Mouse (Mus musculus) thymus, adult 2 months (tissue): ENCODE results near the gene 2900026A02Rik. TPM values are rescaled to one million over a fixed set of nuclear protein-coding genes. Genes with fewer than 3 reads are reported as not detected.

ENCODE experiments used
- DNase-seq: peaks from one replicate; pipeline ENCODE4 v3.0.0; 2021
- H3K27ac ChIP-seq: fragments of 200-500 bp; 2 replicates; pipeline ENCODE4 v1.5.1; 2012; ENCODE audit warnings: low read length, control low read depth; ENCODE audit not compliant: control insufficient read depth, insufficient read depth
- H3K27me3 ChIP-seq: fragments of 200-500 bp; 2 replicates; pipeline ENCODE4 v1.6.1; 2012; ENCODE audit warnings: mild to moderate bottlenecking, low read length, moderate library complexity, mixed read lengths; ENCODE audit not compliant: control insufficient read depth, insufficient read depth
- H3K36me3 ChIP-seq: fragments of 200-500 bp; 2 replicates; pipeline ENCODE4 v1.6.1; 2012; ENCODE audit warnings: mild to moderate bottlenecking, low read length, moderate library complexity; ENCODE audit not compliant: control insufficient read depth, insufficient read depth
- H3K4me1 ChIP-seq: fragments of 200-500 bp; replicated peaks from 2 replicates; pipeline ENCODE4 v1.6.1; 2012; ENCODE audit warnings: low read length; ENCODE audit not compliant: control insufficient read depth, insufficient read depth
- H3K4me3 ChIP-seq: fragments of 200-500 bp; 2 replicates; pipeline ENCODE4 v1.5.1; 2012; ENCODE audit warnings: mild to moderate bottlenecking, low read length, control low read depth, moderate library complexity; ENCODE audit not compliant: control insufficient read depth, insufficient read depth
- CTCF ChIP-seq: fragments of 200-500 bp; IDR thresholded peaks from 2 replicates; pipeline ENCODE4 v1.5.1; 2012; ENCODE audit warnings: mild to moderate bottlenecking, control low read depth, low read length, moderate library complexity, borderline replicate concordance; ENCODE audit not compliant: control insufficient read depth, poor library complexity, insufficient read depth; ENCODE audit errors: extremely low read depth
- POLR2A ChIP-seq: fragments of 200-500 bp; IDR thresholded peaks from 2 replicates; pipeline ENCODE4 v1.6.1; 2012; ENCODE audit warnings: mild to moderate bottlenecking, low read length, control low read depth, moderate library complexity; ENCODE audit not compliant: control insufficient read depth, poor library complexity, insufficient read depth; ENCODE audit errors: extremely low read depth
- WGBS: fragments of 180-500 bp; shearing (Covaris S2); methylation state at CpG from one replicate; pipeline ENCODE4 v1.1.7; 2018; 5-methylcytosine and 5-hydroxymethylcytosine counted together
- polyA plus RNA-seq: library from polyadenylated mRNA; depleted of rRNA; stranded (reverse); fragments of >200 nt; gene quantifications from 2 replicates; pipeline ENCODE4 v1.2.3, GENCODE M21; 2012

2900026A02Rik gene
- polyA plus RNA-seq, 1 experiment, result 6.9 TPM

GRCm38 (mm10) chr5:113195907-113196306, 25.1 kb downstream of the 2900026A02Rik start:
- no peak for TF ChIP-seq CTCF
- TF ChIP-seq POLR2A, result no peak
- Histone ChIP-seq H3K27me3 (no peaks in the 10 kb centered on the region), H3K27ac (no peak overlapping the region)

GRCm38 (mm10) chr5:113195451-113195850, 25.6 kb downstream of the 2900026A02Rik start:
- TF ChIP-seq POLR2A (no peak), CTCF (no peak)
- Histone ChIP-seq H3K36me3 (no peaks in the 10 kb centered on the region), H3K27me3 (no peaks in the 10 kb centered on the region), H3K4me3 (no peak overlapping the region), H3K27ac (no peak overlapping the region), H3K4me1 (no peaks in the 10 kb centered on the region)
- no peak for DNase-seq
- 77% methylated on average over 12 of the region's 12 CpGs for WGBS

More at GRCm38 (mm10) chr5:113195907-113196306, 25.1 kb downstream of the 2900026A02Rik start:
- no peak for DNase-seq
- no peak overlapping the region for H3K4me3 ChIP-seq
- H3K36me3 ChIP-seq, result no peaks in the 10 kb centered on the region
- H3K4me1 ChIP-seq, result no peaks in the 10 kb centered on the region
- WGBS, result 98% methylated on average over 6 of the region's 6 CpGs

GRCm38 (mm10) chr5:113193762-113194161, 27.3 kb downstream of the 2900026A02Rik start:
- Histone ChIP-seq H3K4me3 (no peak overlapping the region), H3K27me3 (no peaks in the 10 kb centered on the region), H3K4me1 (no peaks in the 10 kb centered on the region), H3K36me3 (no peaks in the 10 kb centered on the region), H3K27ac (no peak overlapping the region)
- 95% methylated on average over 18 of the region's 18 CpGs for WGBS
- no peak for TF ChIP-seq POLR2A
- TF ChIP-seq CTCF, result no peak
- no peak for DNase-seq

- H3K4me3 ChIP-seq, result no peak overlapping the region
- no peaks in the 10 kb centered on the region; the same call in 1 of the 2 replicates for H3K4me1 ChIP-seq
- WGBS, result 95% methylated on average over 14 of the region's 14 CpGs
- DNase-seq, result no peak
- no peak for TF ChIP-seq POLR2A
- no peak for TF ChIP-seq CTCF
- no peak overlapping the region for H3K27ac ChIP-seq
- no peaks in the 10 kb centered on the region for H3K27me3 ChIP-seq
- H3K36me3 ChIP-seq, result no peaks in the 10 kb centered on the region
Observed at GRCm38 (mm10) chr5:113191901-113192300, 29.1 kb downstream of the 2900026A02Rik start.

GRCm38 (mm10) chr5:113190558-113190957, 30.5 kb downstream of the 2900026A02Rik start:
- 88% methylated on average over 14 of the region's 14 CpGs for WGBS
- Histone ChIP-seq H3K36me3 (no peaks in the 10 kb centered on the region), H3K27ac (no peak overlapping the region), H3K4me3 (no peak overlapping the region), H3K4me1 (no peaks in the 10 kb centered on the region; the same call in 1 of the 2 replicates), H3K27me3 (no peaks in the 10 kb centered on the region)
- no peak for DNase-seq
- no peak for TF ChIP-seq POLR2A
- no peak for TF ChIP-seq CTCF

- H3K36me3 ChIP-seq, result no peaks in the 10 kb centered on the region
- H3K4me3 ChIP-seq, result no peak overlapping the region
- H3K4me1 ChIP-seq, result peaks cover 8% of the 10 kb centered on the region
- H3K27ac ChIP-seq, result no peak overlapping the region
- no peak for DNase-seq
- 39% methylated on average over 6 of the region's 6 CpGs for WGBS
- TF ChIP-seq POLR2A (no peak), CTCF (no peak)
- no peaks in the 10 kb centered on the region for H3K27me3 ChIP-seq
Observed at GRCm38 (mm10) chr5:113181441-113181840, 39.6 kb downstream of the 2900026A02Rik start.

- H3K36me3 ChIP-seq, result no peaks in the 10 kb centered on the region
- H3K4me1 ChIP-seq, result peaks cover 8% of the 10 kb centered on the region
- H3K27me3 ChIP-seq, result no peaks in the 10 kb centered on the region
- TF ChIP-seq CTCF (no peak), POLR2A (no peak)
- DNase-seq, result no peak
- H3K27ac ChIP-seq, result no peak overlapping the region
- WGBS, result 80% methylated on average over 15 of the region's 15 CpGs
- no peak overlapping the region for H3K4me3 ChIP-seq
Observed at GRCm38 (mm10) chr5:113180755-113181154, 40.3 kb downstream of the 2900026A02Rik start.
